Mouse (Mus musculus) T-helper 17 cell (primary cell): Measurements from ENCODE around the gene Gnptab.

Source experiments
- in situ Hi-C, 2 experiments: fragments of 300-600 bp; cut with MboI, MseI; formaldehyde crosslinking; loops; 1 replicate in 1 of 2; 2 replicates in 1 of 2; pipeline ENCODE4 v1.15.1; 2025; ENCODE audit warnings: high pct_unique_total_duplicates in 2 of 2

Gnptab gene

GRCm38 (mm10) chr10:88376770-88377169, 2.2 kb upstream of the Gnptab start:
- in situ Hi-C loops = loop anchor here (5.0 to 10.0 kb wide), 5 partner anchors 46 to 356 kb away; partner anchors contain the start of gene Arl1 (in 1 of the 2)

GRCm38 (mm10) chr10:88377666-88378065, 1.3 kb upstream of the Gnptab start:
- in situ Hi-C loops = loop anchor here (5.0 to 10.0 kb wide), 5 partner anchors 45 to 355 kb away; partner anchors contain the start of gene Arl1 (in 1 of the 2)

GRCm38 (mm10) chr10:88380002-88380401, 1.1 kb downstream of the Gnptab start:
- in situ Hi-C loops = no loop called here

- in situ Hi-C loops = no loop called here
These were observed 1.6 kb downstream of the Gnptab start for GRCm38 (mm10) chr10:88380430-88381060.

GRCm38 (mm10) chr10:88381286-88381685, 2.4 kb downstream of the Gnptab start:
- in situ Hi-C loops = no loop called here

- in situ Hi-C loops = no loop called here
These were observed 3.1 kb downstream of the Gnptab start for GRCm38 (mm10) chr10:88382009-88382408.

GRCm38 (mm10) chr10:88383479-88383878, 4.5 kb downstream of the Gnptab start:
- in situ Hi-C loops = no loop called here

GRCm38 (mm10) chr10:88384081-88384480, 5.1 kb downstream of the Gnptab start:
- in situ Hi-C loops = no loop called here

- in situ Hi-C loops = loop anchor here in 1 of 2 experiments (5.0 kb wide), 1 partner anchor 327 kb away; no protein-coding TSS in a partner anchor
These were observed 6.4 kb downstream of the Gnptab start for GRCm38 (mm10) chr10:88385290-88385689.

- in situ Hi-C loops = loop anchor here in 1 of 2 experiments (5.0 kb wide), 1 partner anchor 327 kb away; no protein-coding TSS in a partner anchor
These were observed 6.8 kb downstream of the Gnptab start for GRCm38 (mm10) chr10:88385758-88386157.

- in situ Hi-C loops = loop anchor here in 1 of 2 experiments (5.0 kb wide), 1 partner anchor 326 kb away; no protein-coding TSS in a partner anchor
These were observed 7.3 kb downstream of the Gnptab start for GRCm38 (mm10) chr10:88386251-88386650.

GRCm38 (mm10) chr10:88389576-88389975, 10.6 kb downstream of the Gnptab start:
- in situ Hi-C loops = loop anchor here in 1 of 2 experiments (5.0 kb wide), 1 partner anchor 323 kb away; no protein-coding TSS in a partner anchor

GRCm38 (mm10) chr10:88390096-88390790, 11.3 kb downstream of the Gnptab start:
- in situ Hi-C loops = no loop called here

- in situ Hi-C loops = no loop called here
These were observed 12.6 kb downstream of the Gnptab start for GRCm38 (mm10) chr10:88391495-88391894.

GRCm38 (mm10) chr10:88392181-88392847, 13.4 kb downstream of the Gnptab start:
- in situ Hi-C loops = no loop called here

- in situ Hi-C loops = no loop called here
These were observed 19.8 kb downstream of the Gnptab start for GRCm38 (mm10) chr10:88398668-88399243.

- in situ Hi-C loops = no loop called here
These were observed 20.3 kb downstream of the Gnptab start for GRCm38 (mm10) chr10:88399271-88399670.

GRCm38 (mm10) chr10:88403021-88403420, 24.1 kb downstream of the Gnptab start:
- in situ Hi-C loops = no loop called here

GRCm38 (mm10) chr10:88404220-88404619, 25.3 kb downstream of the Gnptab start:
- in situ Hi-C loops = no loop called here

GRCm38 (mm10) chr10:88405812-88406211, 26.9 kb downstream of the Gnptab start:
- in situ Hi-C loops = no loop called here

- in situ Hi-C loops = no loop called here
These were observed 29.1 kb downstream of the Gnptab start for GRCm38 (mm10) chr10:88407875-88408631.
